Mouse (Mus musculus) kidney, postnatal 4 days (tissue): Measurements from ENCODE around the gene Mthfsd.

Experiments
- DNase-seq, 2 experiments: peaks; one replicate each; pipeline ENCODE4 v3.0.0; 2021; ENCODE audit warnings: mixed read lengths in 2 of 2

Gene Mthfsd

GRCm38 (mm10) chr8:121088281-121088680 lies 19.9 kb downstream of the Mthfsd start:
- no peak for DNase-seq

- DNase-seq = no peak
These were observed 21.9 kb downstream of the Mthfsd start for GRCm38 (mm10) chr8:121086004-121086900.

GRCm38 (mm10) chr8:121085561-121085960 lies 22.6 kb downstream of the Mthfsd start:
- no peak for DNase-seq

GRCm38 (mm10) chr8:121085011-121085410 lies 23.2 kb downstream of the Mthfsd start:
- peak in 1 of 2 experiments; percentile 28 for DNase-seq

GRCm38 (mm10) chr8:121084210-121084951 lies 23.8 kb downstream of the Mthfsd start, which contains the start of gene Foxf1:
Gene Foxf1, plus strand, starts transcription at chr8:121084386.
- peak; percentile 46 to 67 for DNase-seq

- no peak for DNase-seq
These were observed 24.3 kb downstream of the Mthfsd start for GRCm38 (mm10) chr8:121083936-121084209.

- DNase-seq = peak; percentile 82 to 88
These were observed 24.9 kb downstream of the Mthfsd start for GRCm38 (mm10) chr8:121083093-121083935.

- peak in 1 of 2 experiments; percentile 35 for DNase-seq
These were observed 25.7 kb downstream of the Mthfsd start for GRCm38 (mm10) chr8:121082218-121083092.

- DNase-seq = no peak
These were observed 26.8 kb downstream of the Mthfsd start for GRCm38 (mm10) chr8:121081398-121081797.

- DNase-seq = no peak
These were observed 27.7 kb downstream of the Mthfsd start for GRCm38 (mm10) chr8:121080361-121081090.

GRCm38 (mm10) chr8:121079944-121080343 lies 28.2 kb downstream of the Mthfsd start:
- no peak for DNase-seq

- DNase-seq = no peak
These were observed 29.0 kb downstream of the Mthfsd start for GRCm38 (mm10) chr8:121079201-121079600.

- no peak for DNase-seq
These were observed 29.5 kb downstream of the Mthfsd start for GRCm38 (mm10) chr8:121078721-121079120.

GRCm38 (mm10) chr8:121076555-121076954 lies 31.6 kb downstream of the Mthfsd start:
- DNase-seq = no peak

- no peak for DNase-seq
These were observed 32.3 kb downstream of the Mthfsd start for GRCm38 (mm10) chr8:121075936-121076335.

GRCm38 (mm10) chr8:121074848-121075145 lies 33.4 kb downstream of the Mthfsd start:
- no peak for DNase-seq

GRCm38 (mm10) chr8:121074108-121074847 lies 33.9 kb downstream of the Mthfsd start:
- DNase-seq = peak in 1 of 2 experiments; percentile 23

- DNase-seq = no peak
These were observed 34.8 kb downstream of the Mthfsd start for GRCm38 (mm10) chr8:121073174-121074107.

- no peak for DNase-seq
These were observed 35.6 kb downstream of the Mthfsd start for GRCm38 (mm10) chr8:121072406-121073130.
